Mouse (Mus musculus) heart, adult 11 months (tissue): ENCODE results near the gene Sirt6.
A peak's percentile ranks its signal among the peaks of the same experiment; 100 is the strongest.

ENCODE experiments used
- DNase-seq: peaks from one replicate; pipeline ENCODE4 v3.0.0; 2022

Sirt6 gene

GRCm38 (mm10) chr10:81592631-81593030 lies 35.0 kb downstream of the Sirt6 start:
- DNase-seq: peak; percentile 90

GRCm38 (mm10) chr10:81591846-81592245 lies 35.8 kb downstream of the Sirt6 start:
- peak; percentile 74 for DNase-seq

- DNase-seq: peak; percentile 93
These were observed 38.9 kb downstream of the Sirt6 start for GRCm38 (mm10) chr10:81588739-81589138.

GRCm38 (mm10) chr10:81583347-81583746 lies 44.2 kb downstream of the Sirt6 start:
- DNase-seq: no peak

- no peak for DNase-seq
These were observed 47.0 kb downstream of the Sirt6 start for GRCm38 (mm10) chr10:81580441-81581070.

GRCm38 (mm10) chr10:81579967-81580366 lies 47.6 kb downstream of the Sirt6 start:
- no peak for DNase-seq

GRCm38 (mm10) chr10:81575695-81576094 lies 51.9 kb downstream of the Sirt6 start:
- DNase-seq: peak; percentile 94

GRCm38 (mm10) chr10:81575208-81575631 lies 52.4 kb downstream of the Sirt6 start:
- peak; percentile 97 for DNase-seq

- DNase-seq: peak; percentile 90
These were observed 53.2 kb downstream of the Sirt6 start, which contains the start of gene Tle2 for GRCm38 (mm10) chr10:81574081-81575056. Gene Tle2 (plus strand): TSS chr10:81574561.

- DNase-seq: peak; percentile 98
These were observed 54.6 kb downstream of the Sirt6 start for GRCm38 (mm10) chr10:81572975-81573374.

- DNase-seq: peak; percentile 95
These were observed 55.4 kb downstream of the Sirt6 start for GRCm38 (mm10) chr10:81572133-81572671.
